Mouse (Mus musculus): Measurements from ENCODE around the gene Lpar2.

- no peak for TF ChIP-seq CTCF (IDR thresholded peaks at IDR 0.05; ENCODE audit: low read depth)
- TF ChIP-seq EP300 (IDR thresholded peaks at IDR 0.05; ENCODE audit: low read depth), result no peak
Measured at GRCm38 (mm10) chr8:69809820-69810219, 12.4 kb upstream of the Lpar2 start.

Measured in liver, embryonic 14.5 days (tissue).